Mouse (Mus musculus) heart, adult 2 months (tissue): Measurements from ENCODE around the gene Ubac2.

ENCODE experiments used
- CTCF ChIP-seq: fragments of 200-600 bp; IDR thresholded peaks from 2 replicates; pipeline ENCODE4 v1.8.1; 2022; ENCODE audit warnings: antibody characterized with exemption, mild to moderate bottlenecking, moderate library complexity
- EP300 ChIP-seq: fragments of 200-500 bp; IDR thresholded peaks from 2 replicates; pipeline ENCODE4 v1.6.1; 2011; ENCODE audit warnings: low read depth, low read length, control low read depth; ENCODE audit not compliant: insufficient read depth
- POLR2A ChIP-seq: fragments of 200-500 bp; IDR thresholded peaks from 2 replicates; pipeline ENCODE4 v1.6.1; 2011; ENCODE audit warnings: mild to moderate bottlenecking, low read depth, low read length, control low read depth; ENCODE audit not compliant: insufficient read depth

GRCm38 (mm10) chr14:121947966-121948365 is 69.5 kb downstream of the Ubac2 start:
- TF ChIP-seq POLR2A (no peak), CTCF (no peak), EP300 (no peak)
